In genomic region chr1:58392268-58392651, GRCm38 (mm10) we compare ENCODE assay signal across 8 mouse cellular contexts. TPM values are rescaled to one million over a fixed set of nuclear protein-coding genes. Genes with fewer than 3 reads are reported as not detected.
A peak's percentile ranks its signal among the peaks of the same experiment; 100 is the strongest.
DNase-seq lines count a peak whose midpoint lies in the region; ATAC-seq and TF ChIP-seq lines count a peak whose summit lies in the region.

No protein-coding gene starts in this region.

- peaks cover 8% of the 10 kb centered on the region for H3K36me3 ChIP-seq in heart, embryonic 11.5 days (ENCODE audit: control insufficient read depth, insufficient read depth, low read length)
- peaks cover 30% of the 10 kb centered on the region for H3K36me3 ChIP-seq in E14TG2a.4 (ENCODE audit: insufficient read depth, low read length)
- H3K36me3 ChIP-seq in forebrain, embryonic 10.5 days (replicated peaks), result peaks cover 28% of the 10 kb centered on the region
- H3K36me3 ChIP-seq in liver, embryonic 12.5 days, result peaks cover 26% of the 10 kb centered on the region

- peak overlapping the region; percentile 78 for H3K4me2 ChIP-seq in heart, embryonic 11.5 days
- H3K4me2 ChIP-seq in liver, embryonic 12.5 days, result peak overlapping the region; percentile 88

- H3K9ac ChIP-seq in heart, embryonic 11.5 days (ENCODE audit: low read depth, low read length), result peak overlapping the region; percentile 98
- H3K9ac ChIP-seq in liver, embryonic 12.5 days, result peak overlapping the region; percentile 96

- intact Hi-C loops in heart, postnatal 14 days (cut with DNase I), result loop anchor here (5.0 to 10.0 kb wide), 2 partner anchors 95 to 987 kb away; partner anchors contain the start of genes Maip1 and Tyw5

- WGBS in heart, embryonic 11.5 days (ENCODE audit: insufficient replicate concordance), result 1% methylated on average over 15 of the region's 16 CpGs
- WGBS in forebrain, embryonic 10.5 days, result under 1% methylated on average over 16 of the region's 16 CpGs
- WGBS in liver, embryonic 12.5 days (ENCODE audit: insufficient replicate concordance), result under 1% methylated on average over 16 of the region's 16 CpGs

- no peaks in the 10 kb centered on the region for H3K9me3 ChIP-seq in heart, embryonic 11.5 days (replicated peaks; ENCODE audit: control insufficient read depth, low read length)
- no peaks in the 10 kb centered on the region for H3K9me3 ChIP-seq in E14TG2a.4 (ENCODE audit: low read length)
- H3K9me3 ChIP-seq in forebrain, embryonic 10.5 days, result no peaks in the 10 kb centered on the region
- H3K9me3 ChIP-seq in liver, embryonic 12.5 days (replicated peaks), result no peaks in the 10 kb centered on the region

- no peak for TF ChIP-seq CTCF in E14TG2a.4 (conservative IDR thresholded peaks at IDR 0.05; ENCODE audit: low read length)

- ATAC-seq in heart, embryonic 11.5 days (replicated peaks; ENCODE audit: insufficient number of reproducible peaks, low FRiP score, low TSS enrichment), result no peak
- ATAC-seq in liver, embryonic 12.5 days, result no peak

- H3K4me1 ChIP-seq in heart, embryonic 11.5 days (ENCODE audit: control insufficient read depth, insufficient read depth, low read length), result peaks cover 9% of the 10 kb centered on the region
- peaks cover 42% of the 10 kb centered on the region for H3K4me1 ChIP-seq in E14TG2a.4 (replicated peaks; ENCODE audit: low read depth, low read length)
- peaks cover 21% of the 10 kb centered on the region for H3K4me1 ChIP-seq in forebrain, embryonic 10.5 days
- H3K4me1 ChIP-seq in liver, embryonic 12.5 days, result peaks cover 32% of the 10 kb centered on the region

- DNase-seq in heart, postnatal 14 days, result no peak
- peak; percentile 50 for DNase-seq in forebrain, embryonic 10.5 days (ENCODE audit: extremely low spot score, low spot score)
- DNase-seq in telencephalon, adult 2 months (ENCODE audit: low read depth, low spot score), result peak; percentile 26
- no peak for DNase-seq in frontal cortex, adult 2 months (ENCODE audit: extremely low spot score in 1 of 2, low spot score in 1 of 2)
- no peak for DNase-seq in kidney, postnatal 10 days

- peak overlapping the region; percentile 95 for H3K4me3 ChIP-seq in heart, embryonic 11.5 days (ENCODE audit: low read depth, low read length)
- peak overlapping the region; percentile 76 for H3K4me3 ChIP-seq in E14TG2a.4 (replicated peaks; ENCODE audit: low read length)
- peak overlapping the region; percentile 93 for H3K4me3 ChIP-seq in forebrain, embryonic 10.5 days
- peak overlapping the region; percentile 99 for H3K4me3 ChIP-seq in liver, embryonic 12.5 days

- H3K27ac ChIP-seq in heart, embryonic 11.5 days (ENCODE audit: low read depth, low read length), result peak overlapping the region; percentile 98
- peak overlapping the region; percentile 100 for H3K27ac ChIP-seq in forebrain, embryonic 10.5 days
- peak overlapping the region; percentile 98 for H3K27ac ChIP-seq in liver, embryonic 12.5 days

- H3K27me3 ChIP-seq in heart, embryonic 11.5 days (ENCODE audit: control insufficient read depth, insufficient read depth, low read length), result no peaks in the 10 kb centered on the region
- H3K27me3 ChIP-seq in E14TG2a.4 (ENCODE audit: insufficient read depth, low read length), result no peaks in the 10 kb centered on the region
- H3K27me3 ChIP-seq in forebrain, embryonic 10.5 days (ENCODE audit: poor library complexity, severe bottlenecking), result no peaks in the 10 kb centered on the region
- no peaks in the 10 kb centered on the region for H3K27me3 ChIP-seq in liver, embryonic 12.5 days (replicated peaks)

RNA-seq across cellular contexts. Expression of gene Bzw1, which starts 0.4 kb away (rescaled TPM):
- 274 and 298 TPM in 2 replicates for polyA plus RNA-seq in heart, embryonic 11.5 days (2014; fragmentation: Nextera tagmentation; extraction: Ambion mirVana)
- 10 to 100 TPM; 74.3 to 83.6 TPM for total RNA-seq in heart, postnatal 14 days (2021)
- polyA plus RNA-seq in forebrain, embryonic 10.5 days (2016; fragmentation: Nextera tagmentation; extraction: Ambion mirVana), result 460 and 478 TPM in 2 replicates
- polyA plus RNA-seq in liver, embryonic 12.5 days (2016; fragmentation: Nextera tagmentation; extraction: Ambion mirVana), result 225 and 229 TPM in 2 replicates
- polyA plus RNA-seq in frontal cortex, adult 2 months (2012; rRNA removed), result 84.7 and 86.0 TPM in 2 replicates

RNA-seq across cellular contexts. Expression of gene Clk1, which starts 31.6 kb away (rescaled TPM):
- 134 and 148 TPM in 2 replicates for polyA plus RNA-seq in heart, embryonic 11.5 days (2014; fragmentation: Nextera tagmentation; extraction: Ambion mirVana)
- total RNA-seq in heart, postnatal 14 days (2021), result 10 to 100 TPM; 80.3 to 95.1 TPM
- 124 and 127 TPM in 2 replicates for polyA plus RNA-seq in forebrain, embryonic 10.5 days (2016; fragmentation: Nextera tagmentation; extraction: Ambion mirVana)
- 96.2 and 96.4 TPM in 2 replicates for polyA plus RNA-seq in liver, embryonic 12.5 days (2016; fragmentation: Nextera tagmentation; extraction: Ambion mirVana)
- 314 and 321 TPM in 2 replicates for polyA plus RNA-seq in frontal cortex, adult 2 months (2012; rRNA removed)

RNA-seq across cellular contexts. Expression of gene Nif3l1, which starts 52.7 kb away (rescaled TPM):
- polyA plus RNA-seq in heart, embryonic 11.5 days (2014; fragmentation: Nextera tagmentation; extraction: Ambion mirVana), result 35.0 and 36.4 TPM in 2 replicates
- 10 to 100 TPM; 12.8 to 13.3 TPM for total RNA-seq in heart, postnatal 14 days (2021)
- 76.2 and 78.4 TPM in 2 replicates for polyA plus RNA-seq in forebrain, embryonic 10.5 days (2016; fragmentation: Nextera tagmentation; extraction: Ambion mirVana)
- 25.2 TPM in 2 replicates for polyA plus RNA-seq in liver, embryonic 12.5 days (2016; fragmentation: Nextera tagmentation; extraction: Ambion mirVana)
- 19.3 and 25.4 TPM in 2 replicates for polyA plus RNA-seq in frontal cortex, adult 2 months (2012; rRNA removed)

RNA-seq across cellular contexts. Expression of gene Ppil3, which starts 53.0 kb away (rescaled TPM):
- polyA plus RNA-seq in heart, embryonic 11.5 days (2014; fragmentation: Nextera tagmentation; extraction: Ambion mirVana), result 36.5 and 37.1 TPM in 2 replicates
- 10 to 100 TPM; 16.7 to 19.6 TPM for total RNA-seq in heart, postnatal 14 days (2021)
- 63.0 and 66.1 TPM in 2 replicates for polyA plus RNA-seq in forebrain, embryonic 10.5 days (2016; fragmentation: Nextera tagmentation; extraction: Ambion mirVana)
- 34.0 and 39.9 TPM in 2 replicates for polyA plus RNA-seq in liver, embryonic 12.5 days (2016; fragmentation: Nextera tagmentation; extraction: Ambion mirVana)
- polyA plus RNA-seq in frontal cortex, adult 2 months (2012; rRNA removed), result 28.7 and 30.7 TPM in 2 replicates

Comparison
In these comparisons a context has a peak if more than half of its experiments do, and no peak if none do; other contexts are left out.
1. DNase-seq: peak in forebrain, embryonic 10.5 days (single experiment) and telencephalon, adult 2 months (single experiment); none in heart, postnatal 14 days (0 of 2), frontal cortex, adult 2 months (0 of 2) and kidney, postnatal 10 days (single experiment).
2. Peak in every context shown above with its lines, with median percentiles within 50 percentile points of each other: H3K27ac ChIP-seq and H3K4me3 ChIP-seq.